Mouse (Mus musculus) hindbrain, embryonic 14.5 days (tissue): ENCODE measurements around the gene H1fx. TPM values are rescaled to one million over a fixed set of nuclear protein-coding genes. Genes with fewer than 3 reads are reported as not detected.
"Not testable (repeated sequence)": the region's sequence is repeated elsewhere in the genome, so short reads cannot be mapped to it uniquely, and the experiment has no call there.

ENCODE experiments used
- ATAC-seq: fragments of 200-750 bp; cut with Nextera tagmentation; 2 replicates; pipeline ENCODE4 v1.8.0; 2017; ENCODE audit warnings: moderate number of reproducible peaks, mild to moderate bottlenecking, moderate TSS enrichment, moderate library complexity; ENCODE audit not compliant: low FRiP score
- DNase-seq: peaks from one replicate; pipeline ENCODE4 v3.0.0-alpha.2; 2015; ENCODE audit warnings: low spot score
- H3K27ac ChIP-seq: fragments of 300-500 bp; sonication (generic); 2 replicates; pipeline ENCODE4 v1.5.1; 2014; ENCODE audit warnings: mild to moderate bottlenecking, moderate library complexity
- H3K27me3 ChIP-seq: fragments of 300-500 bp; sonication (generic); 2 replicates; pipeline ENCODE4 v1.6.1; 2014; ENCODE audit warnings: mild to moderate bottlenecking, low read length, mixed read lengths; ENCODE audit not compliant: control insufficient read depth, insufficient read depth
- H3K36me3 ChIP-seq: fragments of 300-500 bp; sonication (generic); replicated peaks from 2 replicates; pipeline ENCODE4 v1.6.1; 2014; ENCODE audit not compliant: control insufficient read depth, insufficient read depth
- H3K4me1 ChIP-seq: fragments of 300-500 bp; sonication (generic); replicated peaks from 2 replicates; pipeline ENCODE4 v1.6.1; 2014; ENCODE audit warnings: antibody characterized with exemption, low read length, mixed read lengths; ENCODE audit not compliant: control insufficient read depth, insufficient read depth
- H3K4me2 ChIP-seq: fragments of 300-500 bp; sonication (generic); replicated peaks from 2 replicates; pipeline ENCODE4 v1.6.1; 2014; ENCODE audit warnings: mild to moderate bottlenecking, moderate library complexity
- H3K4me3 ChIP-seq: fragments of 300-500 bp; sonication (generic); replicated peaks from 2 replicates; pipeline ENCODE4 v1.5.1; 2014; ENCODE audit warnings: mild to moderate bottlenecking, low read length
- H3K9ac ChIP-seq: fragments of 300-500 bp; sonication (generic); 2 replicates; pipeline ENCODE4 v1.6.1; 2014
- H3K9me3 ChIP-seq: fragments of 300-500 bp; sonication (generic); 2 replicates; pipeline ENCODE4 v1.6.1; 2016; ENCODE audit warnings: low read length; ENCODE audit not compliant: control insufficient read depth
- WGBS: fragments of 180-500 bp; shearing (Covaris S2); extraction: QIAGEN DNeasy Blood & Tissue Kit; methylation state at CpG from one replicate; pipeline ENCODE4 v1.1.7; 2014; 5-methylcytosine and 5-hydroxymethylcytosine counted together
- polyA plus RNA-seq: library from polyadenylated mRNA; unstranded; fragments of >200 nt; fragmentation: Nextera tagmentation; extraction: Ambion mirVana; gene quantifications from 2 replicates; pipeline ENCODE4 v1.2.1, GENCODE M21; 2014

H1fx gene
- polyA plus RNA-seq, 1 experiment from 2014 or later, result 32.1 TPM

GRCm38 (mm10) chr6:87992733-87993132 is 11.3 kb upstream of the H1fx start:
- peaks cover 28% of the 10 kb centered on the region for H3K4me1 ChIP-seq
- no peak overlapping the region for H3K4me2 ChIP-seq
- no peak overlapping the region for H3K27ac ChIP-seq
- peak; percentile 38 for DNase-seq
- H3K36me3 ChIP-seq, result no peaks in the 10 kb centered on the region; the same call in 1 of the 2 replicates
- no peaks in the 10 kb centered on the region for H3K9me3 ChIP-seq
- WGBS, result 8% methylated on average over 6 of the region's 6 CpGs
- no peaks in the 10 kb centered on the region for H3K27me3 ChIP-seq
- no peak overlapping the region for H3K9ac ChIP-seq
- ATAC-seq, result no peak
- no peak overlapping the region for H3K4me3 ChIP-seq

GRCm38 (mm10) chr6:87991886-87992285 is 10.4 kb upstream of the H1fx start:
- DNase-seq, result peak; percentile 44

GRCm38 (mm10) chr6:87991216-87991615 is 9.8 kb upstream of the H1fx start:
- H3K9me3 ChIP-seq, result no peaks in the 10 kb centered on the region
- H3K4me3 ChIP-seq, result no peak overlapping the region
- ATAC-seq (no peak), DNase-seq (no peak)
- WGBS, result 64% methylated on average over 4 of the region's 4 CpGs
- H3K9ac ChIP-seq, result no peak overlapping the region
- H3K27me3 ChIP-seq, result no peaks in the 10 kb centered on the region
- H3K27ac ChIP-seq, result no peak overlapping the region
- H3K4me1 ChIP-seq, result peaks cover 28% of the 10 kb centered on the region
- peaks cover 5% of the 10 kb centered on the region; the same call in 1 of the 2 replicates for H3K36me3 ChIP-seq
- no peak overlapping the region for H3K4me2 ChIP-seq

More at GRCm38 (mm10) chr6:87991886-87992285, 10.4 kb upstream of the H1fx start:
- Histone ChIP-seq H3K4me2 (no peak overlapping the region), H3K36me3 (no peaks in the 10 kb centered on the region; the same call in 1 of the 2 replicates), H3K27ac (no peak overlapping the region), H3K27me3 (no peaks in the 10 kb centered on the region), H3K9me3 (no peaks in the 10 kb centered on the region), H3K4me3 (no peak overlapping the region), H3K9ac (no peak overlapping the region), H3K4me1 (peaks cover 28% of the 10 kb centered on the region)
- 44% methylated on average over 1 of the region's 1 CpGs for WGBS
- no peak for ATAC-seq

DNA sequence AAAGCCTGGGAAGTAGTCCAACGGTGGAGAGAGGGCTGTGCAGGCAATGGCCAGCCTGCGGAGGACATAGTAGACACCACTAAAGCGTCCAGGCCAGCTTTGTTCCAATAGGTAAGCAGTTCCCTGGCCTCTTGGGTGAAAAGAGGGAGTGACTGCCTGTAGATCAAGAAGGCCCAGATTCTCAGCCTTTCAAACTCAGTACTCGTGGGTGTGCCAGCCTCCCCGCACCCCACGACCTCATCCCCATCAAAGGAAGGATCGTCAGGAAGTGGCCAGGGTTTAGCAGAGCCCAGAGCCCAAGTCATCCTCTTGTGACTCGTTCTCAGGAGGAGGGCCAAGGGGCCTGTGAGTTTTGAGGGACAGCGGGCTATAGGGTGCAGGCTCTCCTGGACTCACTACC is 1.1 kb upstream of the H1fx start:
- Histone ChIP-seq H3K27ac (peak overlapping the region; percentile 92; the same call in 1 of the 2 replicates), H3K9me3 (no peaks in the 10 kb centered on the region), H3K9ac (peak overlapping the region; percentile 94; the same call in 1 of the 2 replicates), H3K27me3 (no peaks in the 10 kb centered on the region), H3K4me3 (peak overlapping the region; percentile 97), H3K36me3 (peaks cover 29% of the 10 kb centered on the region), H3K4me1 (peaks cover 16% of the 10 kb centered on the region), H3K4me2 (peak overlapping the region; percentile 73)
- ATAC-seq, result no peak
- WGBS, result 71% methylated on average over 9 of the region's 9 CpGs
- no peak for DNase-seq

DNA sequence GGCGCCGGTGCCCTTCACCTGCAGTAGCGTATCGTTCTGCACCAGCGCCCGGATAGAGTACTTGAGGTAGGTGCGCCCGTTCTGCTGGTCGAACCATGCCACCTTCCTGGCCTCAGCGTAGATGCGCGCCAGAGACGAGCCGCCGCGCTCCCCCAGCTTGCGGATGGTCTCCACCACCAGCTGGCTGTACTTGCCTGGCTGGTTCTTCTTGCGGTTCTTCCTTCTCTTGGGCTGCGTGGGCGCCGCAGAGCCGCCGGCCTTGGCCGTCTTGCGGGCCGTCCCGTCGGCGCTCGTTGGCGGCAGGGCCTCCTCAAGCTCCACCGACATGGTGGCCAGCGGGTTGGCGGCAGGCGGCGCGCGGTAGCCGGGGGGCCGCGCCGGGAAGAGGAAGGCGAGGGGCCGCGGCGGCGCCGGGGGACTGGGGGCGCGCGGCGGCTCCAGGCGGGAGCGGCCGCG is 379 bp downstream of the H1fx start:
- Histone ChIP-seq H3K27ac (peak overlapping the region; percentile 92), H3K9me3 (no peaks in the 10 kb centered on the region), H3K4me1 (peaks cover 16% of the 10 kb centered on the region), H3K4me3 (peak overlapping the region; percentile 97), H3K4me2 (peak overlapping the region; percentile 73), H3K36me3 (peaks cover 22% of the 10 kb centered on the region), H3K27me3 (no peaks in the 10 kb centered on the region), H3K9ac (peak overlapping the region; percentile 94)
- DNase-seq (peak; percentile 40), ATAC-seq (peak; percentile 16; the same call in 1 of the 2 replicates)
- WGBS, result under 1% methylated on average over 52 of the region's 56 CpGs

DNA sequence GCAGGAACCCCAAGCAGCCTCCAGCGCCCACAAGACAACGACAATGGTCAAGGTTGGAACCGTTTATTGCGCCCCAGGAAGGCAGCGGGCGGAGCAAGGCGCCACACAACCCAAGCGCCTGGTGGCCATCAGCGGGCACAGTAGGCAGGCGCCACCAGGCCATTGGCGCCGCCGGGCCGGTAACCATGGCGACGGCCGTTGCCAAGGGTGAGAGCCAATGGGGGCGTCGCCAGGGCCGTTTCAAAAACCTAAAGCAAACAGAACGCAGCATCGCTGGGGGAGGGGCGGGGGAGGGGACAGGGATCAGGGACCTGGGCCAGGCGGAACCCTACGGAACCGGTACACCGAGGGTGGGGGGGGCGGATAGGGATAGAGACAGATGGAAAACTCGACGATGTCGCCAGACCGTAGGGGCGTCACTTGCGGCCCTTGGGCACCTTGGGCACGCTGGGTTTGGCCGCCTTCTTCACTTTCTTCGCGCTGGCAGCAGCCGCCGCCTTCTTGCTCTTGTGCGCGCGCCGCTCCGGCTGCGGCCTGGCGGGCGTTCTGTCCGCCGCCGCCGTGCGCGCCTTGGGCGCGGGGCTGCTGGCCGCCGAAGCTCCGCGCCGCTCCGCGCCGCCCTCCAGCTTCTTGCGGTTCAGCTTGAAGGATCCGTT is 935 bp downstream of the H1fx start:
- Histone ChIP-seq H3K4me2 (peak overlapping the region; percentile 73), H3K36me3 (peaks cover 22% of the 10 kb centered on the region), H3K9ac (peak overlapping the region; percentile 94), H3K4me1 (peaks cover 16% of the 10 kb centered on the region), H3K4me3 (peak overlapping the region; percentile 97), H3K27me3 (no peaks in the 10 kb centered on the region), H3K9me3 (no peaks in the 10 kb centered on the region), H3K27ac (peak overlapping the region; percentile 92)
- DNase-seq, result peak; percentile 89
- ATAC-seq, result peak; percentile 85
- whole genome bisulfite sequencing, result 0% methylated on average over 58 of the region's 66 CpGs

- no peaks in the 10 kb centered on the region for H3K9me3 ChIP-seq
Observed at GRCm38 (mm10) chr6:87979728-87980127, 1.7 kb downstream of the H1fx start.

GRCm38 (mm10) chr6:87970041-87970440 is 11.4 kb downstream of the H1fx start:
- ATAC-seq, result no peak
- DNase-seq, result no peak
- Histone ChIP-seq H3K4me2 (no peak overlapping the region), H3K9ac (no peak overlapping the region), H3K27ac (no peak overlapping the region), H3K4me1 (no peaks in the 10 kb centered on the region), H3K27me3 (no peaks in the 10 kb centered on the region), H3K4me3 (no peak overlapping the region), H3K9me3 (no peaks in the 10 kb centered on the region), H3K36me3 (no peaks in the 10 kb centered on the region)
- WGBS, result 25% methylated on average over 2 of the region's 2 CpGs

More at GRCm38 (mm10) chr6:87979728-87980127, 1.7 kb downstream of the H1fx start:
- Histone ChIP-seq H3K27ac (peak overlapping the region; percentile 92; the same call in 1 of the 2 replicates), H3K4me3 (peak overlapping the region; percentile 97), H3K4me1 (peaks cover 16% of the 10 kb centered on the region), H3K36me3 (peaks cover 15% of the 10 kb centered on the region), H3K27me3 (no peaks in the 10 kb centered on the region), H3K9ac (no peak overlapping the region), H3K4me2 (peak overlapping the region; percentile 73)
- WGBS, result 74% methylated on average over 3 of the region's 3 CpGs
- ATAC-seq, result no peak
- DNase-seq, result no peak

DNA sequence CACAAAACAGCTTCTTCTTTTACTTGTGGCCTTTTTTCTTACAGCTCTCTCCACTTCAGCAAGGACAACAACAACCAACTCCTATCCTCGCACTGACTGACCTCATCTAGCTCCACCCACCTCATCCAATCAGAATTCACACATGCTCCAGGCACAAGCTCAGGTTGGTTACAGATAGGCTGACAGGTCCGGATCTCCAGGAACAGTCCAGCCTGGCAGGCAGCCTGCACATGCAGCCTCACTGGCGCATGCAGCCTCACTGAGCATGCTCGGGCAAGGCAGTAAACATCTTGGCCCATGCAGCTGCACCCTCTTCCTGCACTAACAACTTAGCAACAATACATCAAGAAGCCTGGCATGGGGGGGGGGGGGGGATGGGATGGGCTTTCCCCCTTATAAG is 19.0 kb downstream of the H1fx start:
- H3K36me3 ChIP-seq, H3K4me2 ChIP-seq, H3K4me3 ChIP-seq, ATAC-seq, H3K27ac ChIP-seq, H3K9me3 ChIP-seq, DNase-seq, H3K4me1 ChIP-seq, H3K9ac ChIP-seq, H3K27me3 ChIP-seq: not testable (repeated sequence)
- 74% methylated on average over 4 of the region's 4 CpGs for WGBS
